Mouse (Mus musculus): ENCODE results near the gene Gm13078.

Gene Gm13078

GRCm38 (mm10) chr4:143719155-143719554, at the start of gene Gm13078:
Gm13078 (plus strand) TSS chr4:143719455.
- no peak for DNase-seq

GRCm38 (mm10) chr4:143702611-143703010, 16.6 kb upstream of the Gm13078 start, which contains the start of gene Gm13089:
Gm13089 (minus strand) TSS chr4:143702711.
- DNase-seq, result no peak
